Mouse (Mus musculus) bone marrow macrophage, adult 2 months (primary cell): Measurements from ENCODE around the gene Msmo1. TPM values are rescaled to one million over a fixed set of nuclear protein-coding genes. Genes with fewer than 3 reads are reported as not detected.

Experiments
- H3K27ac ChIP-seq: 2 replicates; pipeline ENCODE4 v1.5.1; 2012; ENCODE audit warnings: low read depth, low read length; ENCODE audit not compliant: insufficient read depth
- H3K4me1 ChIP-seq: 2 replicates; pipeline ENCODE4 v1.6.1; 2012; ENCODE audit warnings: low read length; ENCODE audit not compliant: control insufficient read depth, insufficient read depth
- H3K4me3 ChIP-seq: 2 replicates; pipeline ENCODE4 v1.5.1; 2012; ENCODE audit warnings: mild to moderate bottlenecking, low read length, moderate library complexity; ENCODE audit not compliant: insufficient read depth
- CTCF ChIP-seq: IDR thresholded peaks from 2 replicates; pipeline ENCODE4 v1.5.1; 2012; ENCODE audit warnings: low read depth, mild to moderate bottlenecking, low read length, moderate library complexity
- POLR2A ChIP-seq: IDR thresholded peaks from 2 replicates; pipeline ENCODE4 v1.6.1; 2012; ENCODE audit warnings: mild to moderate bottlenecking, low read depth, low read length, borderline replicate concordance
- polyA plus RNA-seq: library from polyadenylated mRNA; stranded (reverse); fragments of >200 nt; gene quantifications from 2 replicates; pipeline ENCODE4 v1.2.4, GENCODE M21; 2012; ENCODE audit not compliant: missing spikeins, insufficient read depth, insufficient read length

Msmo1 gene
- polyA plus RNA-seq, 1 experiment = 65.3 TPM

DNA sequence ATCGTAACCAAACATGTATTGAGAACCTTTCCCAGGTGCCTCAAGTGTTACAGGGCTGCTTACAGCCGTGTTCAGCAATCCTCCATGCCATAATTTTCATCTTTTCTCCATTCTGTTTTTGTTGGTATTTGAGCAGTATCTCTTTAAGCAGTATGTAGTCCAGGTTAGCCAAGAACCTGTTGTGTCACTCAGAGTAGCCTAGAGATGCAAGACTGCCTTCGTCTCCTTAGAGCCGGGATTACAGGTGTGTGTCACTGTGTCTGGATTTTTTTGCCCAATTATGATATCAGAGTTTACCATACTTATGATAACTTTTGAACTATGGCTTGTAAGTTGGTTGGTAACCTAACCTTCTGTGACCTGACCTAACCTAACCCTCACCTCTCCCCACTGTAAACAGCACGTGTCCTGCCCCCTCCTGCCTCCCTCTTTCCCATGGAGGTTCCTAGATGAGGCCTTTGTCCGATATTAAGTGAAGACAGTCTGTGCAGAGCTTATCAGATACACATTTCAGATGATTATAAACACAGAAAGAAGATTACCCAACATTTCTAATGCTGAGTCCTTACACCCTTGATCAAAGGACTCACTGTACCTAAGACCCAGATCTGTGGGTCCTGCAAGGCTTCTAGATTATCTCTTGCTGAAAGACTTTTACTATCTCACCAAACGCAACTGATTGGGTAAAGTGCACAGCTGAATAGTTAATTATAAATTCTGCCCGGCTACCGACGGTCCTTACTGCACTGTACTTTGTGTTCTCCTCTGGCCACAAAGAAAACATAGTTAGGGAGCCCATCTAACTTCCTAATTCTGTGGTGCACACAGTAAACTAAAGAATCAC, 12.8 kb upstream of the Msmo1 start:
- H3K27ac ChIP-seq = no peak overlapping the region
- TF ChIP-seq CTCF = no peak
- H3K4me1 ChIP-seq = peaks cover 9% of the 10 kb centered on the region; the same call in 1 of the 2 replicates
- H3K4me3 ChIP-seq = no peak overlapping the region

GRCm38 (mm10) chr8:64740547-64741211, 7.1 kb upstream of the Msmo1 start:
- no peak overlapping the region for H3K4me3 ChIP-seq
- TF ChIP-seq CTCF (no peak), POLR2A (no peak)
- H3K4me1 ChIP-seq = peaks cover 20% of the 10 kb centered on the region
- no peak overlapping the region for H3K27ac ChIP-seq

GRCm38 (mm10) chr8:64738916-64739315, 5.3 kb upstream of the Msmo1 start:
- Histone ChIP-seq H3K4me3 (no peak overlapping the region), H3K4me1 (peaks cover 14% of the 10 kb centered on the region), H3K27ac (no peak overlapping the region)
- TF ChIP-seq POLR2A (no peak), CTCF (no peak)

DNA sequence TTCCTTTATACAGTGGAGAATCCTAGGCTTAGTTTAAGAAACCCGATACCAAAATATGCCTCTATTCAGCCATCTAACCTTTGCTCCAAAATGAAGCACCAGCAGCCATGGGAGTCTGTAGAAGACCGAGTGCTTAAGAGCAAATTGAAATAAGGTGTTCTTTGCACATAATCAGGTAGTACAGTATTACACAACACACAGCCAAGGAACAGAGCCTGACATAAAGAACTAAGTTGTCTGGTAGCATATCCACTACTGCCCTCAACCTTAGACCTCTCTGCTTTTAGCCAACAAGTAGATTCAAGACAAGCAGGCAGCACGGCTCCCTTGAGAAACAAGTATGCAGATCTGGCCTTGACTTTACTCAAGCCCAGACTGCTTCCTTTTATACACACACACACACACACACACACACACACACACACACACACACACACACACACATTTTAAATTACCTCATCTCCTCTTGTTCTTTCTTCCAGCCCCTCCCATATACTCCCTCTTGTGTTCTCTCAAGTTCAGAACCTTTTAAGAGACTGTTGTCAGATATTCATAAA, 3.3 kb upstream of the Msmo1 start:
- peaks cover 14% of the 10 kb centered on the region for H3K4me1 ChIP-seq
- H3K27ac ChIP-seq = no peak overlapping the region
- no peak for TF ChIP-seq POLR2A
- TF ChIP-seq CTCF = no peak
- no peak overlapping the region for H3K4me3 ChIP-seq

DNA sequence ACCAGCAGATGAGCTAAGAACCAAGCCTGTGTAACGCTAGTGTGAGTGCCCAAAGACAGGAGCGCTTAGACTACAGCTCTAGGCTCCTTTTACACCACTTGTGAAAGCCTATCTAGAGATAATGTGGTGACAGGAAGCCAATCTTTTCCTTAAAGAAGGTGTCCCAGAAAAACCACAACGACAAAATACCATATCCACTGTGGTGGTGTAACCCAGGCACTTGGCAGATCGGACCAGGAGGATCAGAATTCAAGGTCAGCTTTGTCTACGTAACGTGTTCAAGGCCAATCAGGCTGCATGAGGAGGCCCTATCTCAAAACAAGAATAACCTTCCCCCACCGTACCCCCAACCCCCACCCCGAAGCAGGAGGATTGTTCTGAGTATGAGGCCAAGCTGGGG, 1.6 kb upstream of the Msmo1 start:
- no peak overlapping the region for H3K27ac ChIP-seq
- TF ChIP-seq CTCF = no peak
- no peak for TF ChIP-seq POLR2A
- no peak overlapping the region for H3K4me3 ChIP-seq
- peaks cover 23% of the 10 kb centered on the region for H3K4me1 ChIP-seq

DNA sequence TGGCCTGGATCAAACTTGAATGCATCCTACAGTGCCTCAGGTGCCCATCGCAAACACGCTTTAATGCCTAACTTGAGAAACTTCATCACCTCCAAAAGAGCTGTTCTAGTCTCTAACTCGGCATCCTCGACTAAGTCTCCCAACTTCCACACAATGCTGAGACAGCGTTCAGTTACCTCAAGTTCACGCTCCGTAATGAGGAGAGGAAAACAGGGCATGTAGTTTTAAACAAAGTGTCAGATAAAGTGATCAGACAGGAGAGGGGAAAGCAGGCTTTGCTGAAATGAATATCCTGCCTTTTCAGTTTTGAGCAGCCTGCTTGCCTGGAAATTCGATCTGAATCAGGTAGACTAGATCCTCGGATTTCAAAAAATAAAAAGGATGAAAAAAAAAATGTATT, 996 bp downstream of the Msmo1 start:
- Histone ChIP-seq H3K27ac (peak overlapping the region; percentile 79), H3K4me1 (peaks cover 30% of the 10 kb centered on the region), H3K4me3 (peak overlapping the region; percentile 98)
- no peak for TF ChIP-seq CTCF
- TF ChIP-seq POLR2A = no peak

GRCm38 (mm10) chr8:64728156-64728555, 5.4 kb downstream of the Msmo1 start:
- H3K4me3 ChIP-seq = no peak overlapping the region
- peak overlapping the region; percentile 35 for H3K27ac ChIP-seq
- TF ChIP-seq POLR2A (no peak), CTCF (no peak)
- H3K4me1 ChIP-seq = peaks cover 38% of the 10 kb centered on the region

DNA sequence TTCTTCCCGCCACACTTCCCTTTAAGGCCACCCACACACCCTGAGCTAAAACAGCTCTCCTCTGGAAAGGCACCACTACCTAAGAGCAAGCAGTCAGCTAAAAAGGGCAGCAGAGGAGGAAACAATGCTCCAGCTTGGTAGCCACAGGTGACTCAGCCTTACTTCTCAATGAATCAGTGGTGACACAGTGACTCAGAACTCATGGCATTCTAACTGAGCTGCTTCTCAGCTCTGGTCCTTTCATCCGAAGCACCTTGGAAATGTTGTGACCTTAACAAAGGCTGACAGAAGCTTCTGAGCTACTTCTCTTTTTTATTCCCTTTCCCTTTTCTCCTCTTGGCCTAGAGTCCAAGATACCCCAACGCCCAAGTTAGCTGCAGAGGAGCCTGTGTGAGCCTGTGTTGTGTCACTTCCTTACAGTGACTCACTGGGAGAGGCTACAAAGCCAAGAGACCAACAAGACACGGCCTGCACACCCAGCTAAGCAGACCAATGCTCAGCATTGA, 7.3 kb downstream of the Msmo1 start:
- peaks cover 37% of the 10 kb centered on the region for H3K4me1 ChIP-seq
- 0 out of 2 replicates have a peak overlapping the region, but pooled peaks have one; percentile 0 for H3K4me3 ChIP-seq
- TF ChIP-seq CTCF = no peak
- TF ChIP-seq POLR2A = no peak
- H3K27ac ChIP-seq = peak overlapping the region; percentile 70

- no peak for TF ChIP-seq POLR2A
- TF ChIP-seq CTCF = no peak
- H3K4me3 ChIP-seq = no peak overlapping the region
- peaks cover 24% of the 10 kb centered on the region for H3K4me1 ChIP-seq
- no peak overlapping the region for H3K27ac ChIP-seq
Observed at GRCm38 (mm10) chr8:64723206-64723605, 10.4 kb downstream of the Msmo1 start.

DNA sequence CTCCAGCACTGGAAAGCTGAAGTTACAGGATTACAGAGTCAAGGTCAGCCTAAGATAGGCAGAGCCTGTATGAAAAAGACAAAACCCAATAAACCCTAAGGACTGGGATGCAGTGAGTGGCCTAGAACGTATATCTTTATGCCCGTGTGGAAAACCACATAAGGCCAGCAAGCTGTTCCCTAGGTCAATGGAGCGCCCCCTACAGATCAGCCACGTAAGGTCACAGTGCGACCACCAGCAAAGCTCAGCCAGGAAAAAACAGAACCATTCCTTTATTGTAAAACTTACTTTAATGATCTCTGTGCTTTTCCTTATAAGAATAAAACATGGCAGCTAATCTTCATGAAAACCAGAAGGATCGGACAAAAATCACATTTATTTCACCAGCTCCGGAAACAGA, 15.7 kb downstream of the Msmo1 start:
- no peak overlapping the region for H3K4me3 ChIP-seq
- H3K27ac ChIP-seq = no peak overlapping the region
- TF ChIP-seq POLR2A (no peak), CTCF (peak; percentile 39; the same call in 1 of the 2 replicates)
- H3K4me1 ChIP-seq = peaks cover 2% of the 10 kb centered on the region; the same call in 1 of the 2 replicates
